Mouse (Mus musculus) bone marrow, adult 2 months (tissue): ENCODE data around the gene Nsmce1. TPM values are rescaled to one million over a fixed set of nuclear protein-coding genes. Genes with fewer than 3 reads are reported as not detected.

Experiments used
- H3K27ac ChIP-seq: fragments of 200-500 bp; 2 replicates; pipeline ENCODE4 v1.5.1; 2012; ENCODE audit warnings: low read depth, mild to moderate bottlenecking, control low read depth, inconsistent platforms, low read length; ENCODE audit not compliant: control insufficient read depth, poor library complexity, insufficient read depth
- H3K4me1 ChIP-seq: fragments of 200-500 bp; 2 replicates; pipeline ENCODE4 v1.6.1; 2011; ENCODE audit warnings: low read length; ENCODE audit not compliant: control insufficient read depth, insufficient read depth
- H3K4me3 ChIP-seq: fragments of 200-500 bp; replicated peaks from 2 replicates; pipeline ENCODE3; 2011; ENCODE audit warnings: mild to moderate bottlenecking, low read depth, low read length, control low read depth; ENCODE audit not compliant: control insufficient read depth
- CTCF ChIP-seq: fragments of 200-500 bp; IDR thresholded peaks from 2 replicates; pipeline ENCODE4 v1.5.1; 2011; ENCODE audit warnings: low read length, control low read depth; ENCODE audit not compliant: control insufficient read depth, insufficient read depth
- POLR2A ChIP-seq: fragments of 200-500 bp; IDR thresholded peaks from 2 replicates; pipeline ENCODE4 v1.6.1; 2011; ENCODE audit warnings: low read depth, mild to moderate bottlenecking, control low read depth, low read length, borderline replicate concordance; ENCODE audit not compliant: control insufficient read depth
- WGBS: fragments of 180-500 bp; shearing (Covaris S2); methylation state at CpG from one replicate; pipeline ENCODE4 v1.1.7; 2018; 5-methylcytosine and 5-hydroxymethylcytosine counted together
- polyA plus RNA-seq: library from polyadenylated mRNA; stranded (reverse); fragments of >200 nt; gene quantifications from 2 replicates; pipeline ENCODE4 v1.2.4, GENCODE M21; 2011; ENCODE audit warnings: low replicate concordance; ENCODE audit not compliant: missing spikeins, insufficient read depth, insufficient read length

Nsmce1 gene
- polyA plus RNA-seq, 1 experiment = 49.6 TPM

GRCm38 (mm10) chr7:125500879-125501278, 9.5 kb upstream of the Nsmce1 start:
- WGBS = 84% methylated on average over 7 of the region's 7 CpGs
- Histone ChIP-seq H3K4me3 (no peak overlapping the region), H3K27ac (no peak overlapping the region), H3K4me1 (peaks cover 3% of the 10 kb centered on the region)
- no peak for TF ChIP-seq POLR2A
- no peak for TF ChIP-seq CTCF

- WGBS = 65% methylated on average over 13 of the region's 13 CpGs
- Histone ChIP-seq H3K27ac (no peak overlapping the region), H3K4me3 (no peak overlapping the region), H3K4me1 (peaks cover 4% of the 10 kb centered on the region)
- TF ChIP-seq POLR2A = no peak
- TF ChIP-seq CTCF = no peak
Measured at GRCm38 (mm10) chr7:125499927-125500868, 8.8 kb upstream of the Nsmce1 start.

DNA sequence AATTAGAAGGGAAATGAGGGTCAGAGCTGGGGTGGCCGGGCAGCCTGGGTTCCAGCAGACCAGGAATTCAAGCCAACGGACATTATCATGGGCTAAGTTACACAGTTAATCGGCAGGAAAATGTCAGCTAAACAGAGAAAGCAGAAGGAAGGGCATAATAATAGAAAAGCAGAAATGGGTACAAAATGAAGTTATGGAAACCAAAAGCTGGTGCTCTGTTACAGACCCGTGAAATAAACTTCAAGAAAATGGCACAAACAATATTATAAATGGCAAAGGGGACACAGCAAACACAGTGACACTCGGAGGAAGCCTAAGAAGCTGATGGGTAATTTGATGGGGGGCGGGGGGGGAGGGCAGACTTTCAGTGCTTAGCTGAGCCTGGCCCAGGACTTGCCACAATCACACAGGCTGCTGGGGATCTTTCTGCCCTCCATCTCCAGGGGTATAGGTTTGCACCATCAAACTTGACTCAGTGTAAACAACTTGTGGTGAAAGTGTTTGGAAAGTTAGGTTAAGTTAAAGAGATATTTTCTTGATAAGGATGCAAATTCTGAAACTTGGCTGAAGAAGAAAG, 4.6 kb upstream of the Nsmce1 start:
- WGBS = 15% methylated on average over 6 of the region's 6 CpGs
- H3K27ac ChIP-seq = peak overlapping the region; percentile 91
- TF ChIP-seq CTCF (no peak), POLR2A (no peak)
- no peak overlapping the region for H3K4me3 ChIP-seq
- peaks cover 4% of the 10 kb centered on the region; the same call in 1 of the 2 replicates for H3K4me1 ChIP-seq

DNA sequence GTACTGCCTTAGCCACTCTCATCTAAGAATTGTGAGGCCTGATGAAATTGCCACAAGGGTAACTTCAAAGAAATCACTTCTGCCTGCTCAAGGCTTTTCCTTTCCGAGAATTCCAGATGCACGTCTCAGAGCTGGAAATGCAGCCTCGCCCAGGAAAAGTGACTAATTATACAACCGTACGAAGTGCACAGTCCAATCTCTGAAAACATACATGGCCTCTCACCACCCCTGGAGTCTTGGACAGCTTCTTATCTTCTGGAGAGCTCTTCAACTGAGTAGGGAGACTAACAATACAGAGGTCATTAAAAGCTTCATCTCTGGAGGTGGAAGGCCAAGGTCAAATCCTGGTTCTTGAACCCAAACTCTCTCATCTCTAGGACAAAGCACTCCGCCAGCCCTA, 1.2 kb upstream of the Nsmce1 start:
- Histone ChIP-seq H3K4me1 (peaks cover 10% of the 10 kb centered on the region; the same call in 1 of the 2 replicates), H3K27ac (no peak overlapping the region), H3K4me3 (no peak overlapping the region)
- TF ChIP-seq POLR2A = no peak
- TF ChIP-seq CTCF = no peak
- 83% methylated on average over 6 of the region's 6 CpGs for WGBS

GRCm38 (mm10) chr7:125491760-125492159, 364 bp upstream of the Nsmce1 start:
- peak overlapping the region; percentile 80 for H3K4me3 ChIP-seq
- 20% methylated on average over 12 of the region's 12 CpGs for WGBS
- TF ChIP-seq POLR2A (no peak), CTCF (no peak)
- peak overlapping the region; percentile 80 for H3K27ac ChIP-seq
- peaks cover 11% of the 10 kb centered on the region for H3K4me1 ChIP-seq

- Histone ChIP-seq H3K4me1 (peaks cover 7% of the 10 kb centered on the region), H3K4me3 (no peak overlapping the region), H3K27ac (peak overlapping the region; percentile 42)
- 60% methylated on average over 2 of the region's 2 CpGs for WGBS
- no peak for TF ChIP-seq CTCF
- TF ChIP-seq POLR2A = no peak
Measured at GRCm38 (mm10) chr7:125489636-125490035, 1.8 kb downstream of the Nsmce1 start.

DNA sequence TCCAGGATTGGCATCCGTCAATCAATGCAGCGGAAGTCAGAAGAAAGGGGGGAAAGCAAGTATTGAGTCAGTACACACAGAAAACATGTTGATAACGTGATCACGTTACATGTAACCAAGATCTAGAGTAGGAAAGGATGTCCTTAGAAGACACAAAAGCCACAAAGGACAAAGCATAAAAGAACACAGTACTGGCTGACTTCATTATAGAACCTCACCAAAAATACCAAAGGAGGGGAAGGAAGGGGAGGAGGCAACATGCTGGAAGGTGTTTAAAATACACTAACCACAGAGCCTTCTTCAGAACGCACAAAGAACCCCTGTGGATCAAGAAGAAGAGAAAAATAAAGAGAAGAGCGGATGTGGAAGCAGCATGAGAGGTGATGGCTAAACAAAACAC, 2.7 kb downstream of the Nsmce1 start:
- TF ChIP-seq CTCF (no peak), POLR2A (no peak)
- no peak overlapping the region for H3K4me3 ChIP-seq
- WGBS = 54% methylated on average over 6 of the region's 6 CpGs
- H3K27ac ChIP-seq = peak overlapping the region; percentile 9; the same call in 1 of the 2 replicates
- peaks cover 7% of the 10 kb centered on the region for H3K4me1 ChIP-seq

GRCm38 (mm10) chr7:125487126-125487525, 4.3 kb downstream of the Nsmce1 start:
- 72% methylated on average over 10 of the region's 10 CpGs for WGBS
- Histone ChIP-seq H3K4me1 (peaks cover 9% of the 10 kb centered on the region), H3K4me3 (no peak overlapping the region), H3K27ac (peak overlapping the region; percentile 49; the same call in 1 of the 2 replicates)
- TF ChIP-seq CTCF (no peak), POLR2A (no peak)
